Mouse (Mus musculus) lung, postnatal 0 days (tissue): ENCODE data around the gene Il16. TPM values are rescaled to one million over a fixed set of nuclear protein-coding genes. Genes with fewer than 3 reads are reported as not detected.

Source experiments
- ATAC-seq: fragments of 200-750 bp; cut with Nextera tagmentation; 2 replicates; pipeline ENCODE4 v1.8.0; 2017; ENCODE audit warnings: moderate library complexity
- DNase-seq: peaks from one replicate; pipeline ENCODE4 v3.0.0-alpha.2; 2016; ENCODE audit warnings: low spot score
- H3K27ac ChIP-seq: fragments of 300-500 bp; sonication (generic); 2 replicates; pipeline ENCODE4 v1.5.1; 2014; ENCODE audit warnings: antibody characterized with exemption, mild to moderate bottlenecking, low read length, mixed read lengths
- H3K27me3 ChIP-seq: fragments of 300-500 bp; sonication (generic); replicated peaks from 2 replicates; pipeline ENCODE4 v1.6.1; 2014; ENCODE audit warnings: low read length, mixed read lengths; ENCODE audit not compliant: insufficient read depth
- H3K36me3 ChIP-seq: fragments of 300-500 bp; sonication (generic); 2 replicates; pipeline ENCODE4 v1.6.1; 2014; ENCODE audit warnings: low read length, mixed read lengths; ENCODE audit not compliant: insufficient read depth
- H3K4me1 ChIP-seq: fragments of 300-500 bp; sonication (generic); 2 replicates; pipeline ENCODE4 v1.6.1; 2014; ENCODE audit warnings: antibody characterized with exemption, low read depth, low read length, mixed read lengths; ENCODE audit not compliant: insufficient read depth
- H3K4me2 ChIP-seq: fragments of 300-500 bp; sonication (generic); replicated peaks from 2 replicates; pipeline ENCODE4 v1.6.1; 2014; ENCODE audit warnings: low read depth, mild to moderate bottlenecking, low read length, moderate library complexity, mixed read lengths
- H3K4me3 ChIP-seq: fragments of 300-500 bp; sonication (generic); 2 replicates; pipeline ENCODE4 v1.5.1; 2014; ENCODE audit warnings: low read depth, low read length
- H3K9ac ChIP-seq: fragments of 300-500 bp; sonication (generic); replicated peaks from 2 replicates; pipeline ENCODE4 v1.6.1; 2014; ENCODE audit warnings: low read depth, mild to moderate bottlenecking
- H3K9me3 ChIP-seq: fragments of 300-500 bp; sonication (generic); 2 replicates; pipeline ENCODE4 v1.6.1; 2016; ENCODE audit warnings: low read length, mixed read lengths
- CTCF ChIP-seq: IDR thresholded peaks from 2 replicates; pipeline ENCODE4 v1.5.1; 2016; ENCODE audit warnings: antibody characterized with exemption, mild to moderate bottlenecking
- EP300 ChIP-seq: IDR thresholded peaks from 2 replicates; pipeline ENCODE4 v1.6.1; 2016; ENCODE audit warnings: antibody characterized with exemption, mild to moderate bottlenecking, control low read depth
- WGBS: fragments of 180-500 bp; shearing (Covaris S2); extraction: QIAGEN DNeasy Blood & Tissue Kit; methylation state at CpG from one replicate; pipeline ENCODE4 v1.1.7; 2014; 5-methylcytosine and 5-hydroxymethylcytosine counted together
- polyA plus RNA-seq: library from polyadenylated mRNA; unstranded; fragments of >200 nt; fragmentation: Nextera tagmentation; extraction: Ambion mirVana; gene quantifications from 2 replicates; pipeline ENCODE4 v1.2.1, GENCODE M21; 2015

The Il16 gene
- polyA plus RNA-seq, 1 experiment from 2014 or later, result 8.0 TPM

GRCm38 (mm10) chr7:83731961-83732666 is 13.4 kb downstream of the Il16 start:
- H3K9me3 ChIP-seq, result no peaks in the 10 kb centered on the region
- no peak overlapping the region for H3K4me3 ChIP-seq
- DNase-seq, result no peak
- no peaks in the 10 kb centered on the region for H3K36me3 ChIP-seq
- ATAC-seq, result no peak
- no peak overlapping the region for H3K9ac ChIP-seq
- TF ChIP-seq EP300 (no peak; the same call in 1 of the 2 replicates), CTCF (no peak)
- H3K4me2 ChIP-seq, result no peak overlapping the region
- H3K27ac ChIP-seq, result no peak overlapping the region
- 64% methylated on average over 15 of the region's 15 CpGs for WGBS
- no peaks in the 10 kb centered on the region for H3K4me1 ChIP-seq
- H3K27me3 ChIP-seq, result no peaks in the 10 kb centered on the region

DNA sequence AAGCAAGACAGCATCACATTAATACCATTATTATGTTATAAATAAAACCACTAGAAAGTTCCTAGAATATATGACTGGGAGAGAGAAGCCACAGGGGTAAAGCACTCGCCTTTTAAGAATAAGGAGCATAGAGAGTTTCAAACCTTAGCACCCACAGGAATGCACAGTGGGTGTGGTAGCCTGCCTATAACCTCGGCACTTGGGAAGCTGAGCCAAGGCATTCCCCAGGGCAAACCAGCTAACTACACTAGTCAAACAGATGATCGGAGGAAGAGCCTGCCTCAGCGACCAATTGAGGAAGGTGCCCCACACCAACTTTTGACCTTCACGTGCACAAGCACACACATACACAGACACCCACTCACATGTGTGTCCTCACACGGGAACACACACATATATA is 14.2 kb downstream of the Il16 start:
- no peak overlapping the region for H3K27ac ChIP-seq
- no peak overlapping the region for H3K4me2 ChIP-seq
- H3K9me3 ChIP-seq, result no peaks in the 10 kb centered on the region
- ATAC-seq (no peak), DNase-seq (no peak)
- no peak for TF ChIP-seq EP300
- no peak for TF ChIP-seq CTCF
- no peaks in the 10 kb centered on the region for H3K4me1 ChIP-seq
- no peak overlapping the region for H3K4me3 ChIP-seq
- 50% methylated on average over 6 of the region's 6 CpGs for WGBS
- no peaks in the 10 kb centered on the region for H3K27me3 ChIP-seq
- H3K9ac ChIP-seq, result no peak overlapping the region
- no peaks in the 10 kb centered on the region for H3K36me3 ChIP-seq

GRCm38 (mm10) chr7:83726936-83727632 is 18.4 kb downstream of the Il16 start:
- ATAC-seq, result no peak
- H3K9ac ChIP-seq, result no peak overlapping the region
- no peak for DNase-seq
- no peak overlapping the region for H3K4me2 ChIP-seq
- H3K4me1 ChIP-seq, result no peaks in the 10 kb centered on the region
- no peak overlapping the region for H3K27ac ChIP-seq
- no peaks in the 10 kb centered on the region for H3K9me3 ChIP-seq
- WGBS, result 73% methylated on average over 5 of the region's 5 CpGs
- H3K36me3 ChIP-seq, result no peaks in the 10 kb centered on the region
- TF ChIP-seq EP300, result no peak
- no peak for TF ChIP-seq CTCF
- H3K27me3 ChIP-seq, result no peaks in the 10 kb centered on the region
- no peak overlapping the region for H3K4me3 ChIP-seq

GRCm38 (mm10) chr7:83725801-83726200 is 19.7 kb downstream of the Il16 start:
- TF ChIP-seq CTCF (no peak), EP300 (no peak)
- no peaks in the 10 kb centered on the region for H3K4me1 ChIP-seq
- no peak for DNase-seq
- no peak for ATAC-seq
- no peaks in the 10 kb centered on the region for H3K27me3 ChIP-seq
- no peaks in the 10 kb centered on the region for H3K36me3 ChIP-seq
- H3K27ac ChIP-seq, result no peak overlapping the region
- no peak overlapping the region for H3K9ac ChIP-seq
- no peak overlapping the region for H3K4me2 ChIP-seq
- H3K9me3 ChIP-seq, result no peaks in the 10 kb centered on the region
- no peak overlapping the region for H3K4me3 ChIP-seq

DNA sequence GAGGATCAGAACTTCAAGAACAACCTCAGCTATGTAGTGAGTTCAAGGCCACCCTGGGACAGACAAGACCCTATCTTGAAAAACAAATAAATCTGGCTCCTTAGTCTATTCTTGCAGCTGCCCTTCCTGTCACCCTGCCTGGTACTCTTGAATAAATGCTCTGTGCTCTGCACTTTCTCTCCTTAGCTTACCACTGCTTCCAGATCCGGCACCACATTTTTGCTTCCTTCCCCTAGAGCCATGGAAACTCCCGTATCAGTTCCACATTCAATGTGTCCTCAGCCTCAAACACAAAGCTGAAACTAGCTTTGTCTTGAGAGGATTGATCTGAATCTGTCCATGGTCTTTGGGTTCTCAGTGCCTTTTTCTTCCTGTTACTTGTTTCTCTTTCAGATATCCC is 21.0 kb downstream of the Il16 start:
- H3K36me3 ChIP-seq, result no peaks in the 10 kb centered on the region
- H3K4me3 ChIP-seq, result no peak overlapping the region
- 45% methylated on average over 2 of the region's 2 CpGs for WGBS
- H3K27me3 ChIP-seq, result no peaks in the 10 kb centered on the region
- DNase-seq, result no peak
- no peaks in the 10 kb centered on the region for H3K9me3 ChIP-seq
- no peak overlapping the region for H3K4me2 ChIP-seq
- no peaks in the 10 kb centered on the region for H3K4me1 ChIP-seq
- H3K27ac ChIP-seq, result no peak overlapping the region
- TF ChIP-seq EP300, result no peak
- TF ChIP-seq CTCF, result no peak
- ATAC-seq, result no peak
- no peak overlapping the region for H3K9ac ChIP-seq

DNA sequence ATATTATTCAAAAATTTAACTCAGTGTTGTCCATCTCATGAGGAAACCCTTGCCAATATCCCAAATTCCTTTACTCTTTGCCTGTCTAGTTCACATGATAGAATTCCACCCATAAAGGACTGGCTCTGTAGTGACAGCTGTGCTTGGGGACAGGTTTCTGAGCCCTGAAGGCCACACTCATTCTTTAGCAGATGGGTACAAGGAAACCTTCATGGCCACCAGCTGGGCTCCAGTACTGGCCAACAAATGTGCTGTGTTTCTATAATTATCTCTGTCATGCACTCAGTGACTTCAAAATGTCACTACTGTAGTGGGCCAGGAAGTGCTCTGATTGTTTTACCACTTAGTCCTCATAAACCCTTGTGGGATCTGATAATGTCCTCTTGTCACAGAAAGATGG is 21.6 kb downstream of the Il16 start:
- H3K27me3 ChIP-seq, result no peaks in the 10 kb centered on the region
- H3K9ac ChIP-seq, result no peak overlapping the region
- no peak for ATAC-seq
- no peaks in the 10 kb centered on the region for H3K9me3 ChIP-seq
- no peaks in the 10 kb centered on the region for H3K36me3 ChIP-seq
- no peak overlapping the region for H3K27ac ChIP-seq
- no peaks in the 10 kb centered on the region for H3K4me1 ChIP-seq
- H3K4me2 ChIP-seq, result no peak overlapping the region
- no peak overlapping the region for H3K4me3 ChIP-seq
- TF ChIP-seq EP300, result no peak
- TF ChIP-seq CTCF, result no peak
- DNase-seq, result no peak
